24 mouse cellular contexts compared by ENCODE assay signal in the genomic region with DNA sequence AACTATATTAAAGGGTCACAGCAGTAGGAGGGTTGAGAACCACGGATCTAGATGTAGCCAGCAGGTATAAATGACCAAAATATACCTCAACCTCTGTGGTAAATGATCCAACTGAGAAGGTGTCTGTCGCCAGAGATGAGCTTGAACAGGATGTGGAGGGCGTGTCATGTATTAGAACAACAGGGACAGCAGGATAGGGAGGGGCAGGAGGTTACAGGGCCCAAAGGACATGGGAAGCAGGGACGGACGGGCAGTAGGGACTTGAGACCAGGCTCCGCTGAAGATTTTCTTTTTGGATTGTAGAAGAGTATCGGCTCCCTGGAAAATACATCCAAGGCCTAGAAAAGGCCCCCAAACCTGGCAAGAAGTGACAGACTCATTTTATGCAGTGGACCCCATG. TPM values are rescaled to one million over a fixed set of nuclear protein-coding genes. Genes with fewer than 3 reads are reported as not detected.
DNase-seq lines count a peak whose midpoint lies in the region; TF ChIP-seq lines count a peak whose summit lies in the region.
"Had no signal": no experiment of that assay in that cellular context is flagged by ENCODE, and none has a peak within 500 bp of the region (broad histone marks: within the 10 kb centered on the region; RNA-seq: fewer than 3 reads in every experiment).

No protein-coding gene starts in this region.

- TF ChIP-seq CTCF in lung, adult 2 months (IDR thresholded peaks at IDR 0.05; ENCODE audit: insufficient read depth, low read length): no peak

- 65% methylated on average over 7 of the region's 7 CpGs for WGBS in lung, adult 2 months

- H3K4me1 ChIP-seq in lung, adult 2 months (ENCODE audit: control insufficient read depth, insufficient read depth, low read length): no peaks in the 10 kb centered on the region; the same call in 1 of the 2 replicates
- H3K4me1 ChIP-seq: forebrain, embryonic 13.5 days; limb, embryonic 10.5 days; limb, embryonic 15.5 days; midbrain, embryonic 10.5 days; neural tube, embryonic 12.5 days had no signal

- peak; percentile 24 to 66 for DNase-seq in heart, adult 18-20 months
- DNase-seq in heart, postnatal 4 days: no peak
- peak; percentile 40 for DNase-seq in kidney, adult 9 months
- no peak for DNase-seq in kidney, postnatal 4 days
- DNase-seq in lung, adult 2 months: no peak
- no peak for DNase-seq in lung, postnatal 4 days
- peak; percentile 64 for DNase-seq in lung, postnatal 25 days (ENCODE audit: low spot score)
- DNase-seq in thymus, adult 18-20 months: no peak
- DNase-seq: adrenal gland, postnatal 10 days; cerebellum, adult 11 months; cerebellum, adult 9-10 months; cerebellum, postnatal 36 days; gastrocnemius, postnatal 25 days; layer of hippocampus, postnatal 36 days; lung, embryonic 14.5 days; right cerebral cortex, adult 18-20 months; spleen, adult 18-20 months; thymus, postnatal 36 days had no signal

- H3K4me3 ChIP-seq in lung, adult 2 months (replicated peaks; ENCODE audit: extremely low read depth, low read depth, low read length): no peak overlapping the region
- H3K4me3 ChIP-seq: forebrain, embryonic 13.5 days; limb, embryonic 10.5 days; limb, embryonic 15.5 days; midbrain, embryonic 10.5 days; myocyte; neural tube, embryonic 12.5 days had no signal

- TF ChIP-seq POLR2A in lung, adult 2 months (IDR thresholded peaks at IDR 0.05; ENCODE audit: borderline replicate concordance, extremely low read depth, low read depth, low read length): peak; percentile 62; the same call in 1 of the 2 replicates

RNA-seq across cellular contexts. Expression of gene Eif2d, which starts 20.0 kb away (rescaled TPM):
- 10 to 100 TPM; 31.4 to 34.1 TPM for total RNA-seq in heart, adult 18-20 months (2021)
- 10 to 100 TPM; 36.7 to 37.1 TPM for total RNA-seq in heart, postnatal 4 days (2021)
- polyA plus RNA-seq in lung, adult 2 months (2012; rRNA removed): 26.4 and 31.9 TPM in 2 replicates

RNA-seq across cellular contexts. Expression of gene Dyrk3, which starts 34.9 kb away (rescaled TPM):
- total RNA-seq in heart, adult 18-20 months (2021): 1 to 10 TPM in 1 of 2 experiments, under 1 TPM in 1; 0.20 to 1.1 TPM
- total RNA-seq in heart, postnatal 4 days (2021): 1 to 10 TPM; 1.2 to 1.7 TPM
- 1.9 and 2.7 TPM in 2 replicates for polyA plus RNA-seq in lung, adult 2 months (2012; rRNA removed)
- total RNA-seq: gastrocnemius, postnatal 25 days had no signal

Comparison
In these comparisons a context has a peak if more than half of its experiments do, and no peak if none do; other contexts are left out.
1. DNase-seq: peak in heart, adult 18-20 months (2 of 2), kidney, adult 9 months (single experiment) and lung, postnatal 25 days (single experiment); none in heart, postnatal 4 days (single experiment), kidney, postnatal 4 days (0 of 2), lung, adult 2 months (single experiment), lung, postnatal 4 days (0 of 2) and thymus, adult 18-20 months (0 of 2).